Mouse (Mus musculus) MEL (cell line): ENCODE measurements around the gene Rerg. TPM values are rescaled to one million over a fixed set of nuclear protein-coding genes. Genes with fewer than 3 reads are reported as not detected.

Source experiments
- DNase-seq: peaks from one replicate; pipeline ENCODE4 v3.0.0; 2011; ENCODE audit warnings: low read depth, low spot score
- H3K27ac ChIP-seq: 2 replicates; pipeline ENCODE4 v1.5.1; 2012; ENCODE audit warnings: low read depth, mild to moderate bottlenecking, control low read depth, low read length, moderate library complexity; ENCODE audit not compliant: control insufficient read depth
- H3K27me3 ChIP-seq, 2 experiments: fragments of 150-350 bp in 1 of 2; sonication (generic) in 1 of 2; 2 replicates each; pipeline ENCODE4 v1.6.1; 2012; ENCODE audit warnings: low read length in 2 of 2, mild to moderate bottlenecking in 2 of 2, improper control_type of control experiment in 1 of 2, moderate library complexity in 1 of 2; ENCODE audit not compliant: insufficient read depth in 2 of 2, control insufficient read depth in 1 of 2
- H3K36me3 ChIP-seq, 2 experiments: 2 replicates each; pipeline ENCODE4 v1.6.1; 2012 to 2014; ENCODE audit warnings: low read length in 2 of 2, improper control_type of control experiment in 1 of 2, inconsistent platforms in 1 of 2, mild to moderate bottlenecking in 1 of 2; ENCODE audit not compliant: insufficient read depth in 2 of 2, control insufficient read depth in 1 of 2
- H3K4me1 ChIP-seq, 2 experiments: fragments of 150-350 bp in 1 of 2; sonication (generic) in 1 of 2; 2 replicates each; pipeline ENCODE4 v1.6.1; 2012; ENCODE audit warnings: low read length in 2 of 2, improper control_type of control experiment in 1 of 2, mild to moderate bottlenecking in 1 of 2; ENCODE audit not compliant: insufficient read depth in 2 of 2, control insufficient read depth in 1 of 2
- H3K4me3 ChIP-seq, 2 experiments: fragments of 150-350 bp in 1 of 2; sonication (generic) in 1 of 2; 2 replicates each; pipeline ENCODE4 v1.5.1; 2012; ENCODE audit warnings: low read depth in 2 of 2, low read length in 2 of 2, mild to moderate bottlenecking in 2 of 2, moderate library complexity in 2 of 2, control low read depth in 1 of 2, improper control_type of control experiment in 1 of 2; ENCODE audit not compliant: control insufficient read depth in 1 of 2, insufficient read depth in 1 of 2
- H3K79me2 ChIP-seq: 2 replicates; pipeline ENCODE4 v1.6.1; 2012; ENCODE audit warnings: mild to moderate bottlenecking, low read length, moderate library complexity; ENCODE audit not compliant: control insufficient read depth, poor library complexity, insufficient read depth
- H3K9ac ChIP-seq: 2 replicates; pipeline ENCODE4 v1.6.1; 2012; ENCODE audit warnings: low read depth, mild to moderate bottlenecking, control low read depth, low read length, moderate library complexity; ENCODE audit not compliant: control insufficient read depth, poor library complexity, severe bottlenecking
- H3K9me3 ChIP-seq: fragments of 150-350 bp; sonication (generic); replicated peaks from 2 replicates; pipeline ENCODE4 v1.6.1; 2012; ENCODE audit warnings: mild to moderate bottlenecking, low read length, improper control_type of control experiment, moderate library complexity; ENCODE audit not compliant: insufficient read depth
- BHLHE40 ChIP-seq: IDR thresholded peaks from 2 replicates; pipeline ENCODE4 v1.6.1; 2012; ENCODE audit warnings: low read depth, mild to moderate bottlenecking, inconsistent platforms, low read length, improper control_type of control experiment, borderline replicate concordance
- ELF1 ChIP-seq: IDR thresholded peaks from 2 replicates; pipeline ENCODE4 v1.6.1; 2014; ENCODE audit warnings: low read depth, mild to moderate bottlenecking, inconsistent platforms, low read length, improper control_type of control experiment, moderate library complexity
- EP300 ChIP-seq, 2 experiments: IDR thresholded peaks; 2 replicates each; pipeline ENCODE4 v1.6.1; 2011; ENCODE audit warnings: improper control_type of control experiment in 2 of 2, low read length in 2 of 2, low read depth in 1 of 2, mild to moderate bottlenecking in 1 of 2
- GABPA ChIP-seq: IDR thresholded peaks from 2 replicates; pipeline ENCODE4 v1.6.1; 2012; ENCODE audit warnings: low read depth, mild to moderate bottlenecking, inconsistent platforms, low read length, improper control_type of control experiment, moderate library complexity
- KAT2A ChIP-seq: conservative IDR thresholded peaks from 2 replicates; pipeline ENCODE4 v1.6.1; 2012; ENCODE audit warnings: low read depth, low read length, improper control_type of control experiment, inconsistent platforms
- MAFK ChIP-seq: IDR thresholded peaks from 2 replicates; pipeline ENCODE4 v1.6.1; 2011; ENCODE audit warnings: low read depth, mild to moderate bottlenecking, low read length, improper control_type of control experiment, borderline replicate concordance
- MAZ ChIP-seq: IDR thresholded peaks from 2 replicates; pipeline ENCODE4 v1.6.1; 2012; ENCODE audit warnings: low read depth, mild to moderate bottlenecking, inconsistent platforms, low read length, improper control_type of control experiment
- MXI1 ChIP-seq: IDR thresholded peaks from 2 replicates; pipeline ENCODE4 v1.6.1; 2011; ENCODE audit warnings: mild to moderate bottlenecking, low read depth, low read length, improper control_type of control experiment
- MYB ChIP-seq: IDR thresholded peaks from 2 replicates; pipeline ENCODE4 v1.6.1; 2011; ENCODE audit warnings: mild to moderate bottlenecking, low read depth, low read length, improper control_type of control experiment
- MYC ChIP-seq: IDR thresholded peaks from 2 replicates; pipeline ENCODE4 v1.6.1; 2011; ENCODE audit warnings: low read depth, mild to moderate bottlenecking, low read length, improper control_type of control experiment, moderate library complexity
- RCOR1 ChIP-seq: IDR thresholded peaks from 2 replicates; pipeline ENCODE4 v1.6.1; 2012; ENCODE audit warnings: low read depth, mild to moderate bottlenecking, inconsistent platforms, low read length, improper control_type of control experiment
- SIN3A ChIP-seq: IDR thresholded peaks from 2 replicates; pipeline ENCODE4 v1.6.1; 2012; ENCODE audit warnings: low read length, improper control_type of control experiment, inconsistent platforms
- SMC3 ChIP-seq: IDR thresholded peaks from 2 replicates; pipeline ENCODE4 v1.6.1; 2011; ENCODE audit warnings: low read depth, low read length, improper control_type of control experiment
- UBTF ChIP-seq: IDR thresholded peaks from 2 replicates; pipeline ENCODE4 v1.6.1; 2012; ENCODE audit warnings: low read depth, mild to moderate bottlenecking, inconsistent platforms, low read length, improper control_type of control experiment, moderate library complexity, borderline replicate concordance; ENCODE audit not compliant: insufficient read depth
- USF2 ChIP-seq, 2 experiments: IDR thresholded peaks; 2 replicates each; pipeline ENCODE4 v1.6.1; 2011 to 2012; ENCODE audit warnings: improper control_type of control experiment in 2 of 2, low read length in 2 of 2, borderline replicate concordance in 1 of 2, inconsistent platforms in 1 of 2, low read depth in 1 of 2, mild to moderate bottlenecking in 1 of 2; ENCODE audit not compliant: insufficient read depth in 1 of 2
- ZC3H11A ChIP-seq: IDR thresholded peaks from 2 replicates; pipeline ENCODE4 v1.6.1; 2012; ENCODE audit warnings: low read depth, mild to moderate bottlenecking, inconsistent platforms, low read length, improper control_type of control experiment
- ZKSCAN1 ChIP-seq: IDR thresholded peaks from 2 replicates; pipeline ENCODE4 v1.6.1; 2012; ENCODE audit warnings: low read depth, mild to moderate bottlenecking, inconsistent platforms, low read length, improper control_type of control experiment, moderate library complexity
- polyA plus RNA-seq, 2 experiments: library from polyadenylated mRNA; stranded (reverse) in 1 of 2; unstranded in 1 of 2; fragments of >175 nt in 1 of 2; fragments of >200 nt in 1 of 2; gene quantifications; 2 replicates each; pipeline versions ENCODE4 v1.2.1 to v1.2.4; 2012; ENCODE audit warnings: low replicate concordance in 2 of 2, low read depth in 1 of 2; ENCODE audit not compliant: insufficient read length in 2 of 2, insufficient read depth in 1 of 2, missing spikeins in 1 of 2
- total RNA-seq: library from RNA; depleted of rRNA; stranded (reverse); fragments of 300-350 nt; gene quantifications from 2 replicates; pipeline ENCODE4 v1.2.3, GENCODE M21; 2012

Rerg gene
- total and polyA plus RNA-seq, 3 experiments, result not detected

DNA sequence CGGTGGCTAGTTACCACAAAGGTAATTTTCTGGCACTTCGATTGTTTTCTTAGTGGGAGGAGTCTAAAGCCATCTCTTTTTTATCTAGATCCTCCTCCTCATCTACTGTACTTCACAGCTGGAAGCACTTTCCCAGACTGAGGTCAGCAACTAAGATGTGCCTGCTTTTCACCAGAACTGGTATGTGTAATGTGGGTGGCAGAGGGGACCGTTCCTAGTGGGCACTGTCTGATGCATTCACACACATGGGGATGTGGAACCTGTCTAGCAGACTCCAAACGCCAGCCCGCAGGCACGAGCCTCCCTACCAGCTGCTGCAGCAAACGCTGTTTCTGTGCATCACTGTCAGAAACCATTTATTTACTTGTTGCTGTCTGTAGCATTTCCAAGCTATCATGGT is 31.3 kb upstream of the Rerg start:
- no peaks in the 10 kb centered on the region for H3K36me3 ChIP-seq
- DNase-seq, result no peak
- no peaks in the 10 kb centered on the region for H3K27me3 ChIP-seq
- no peak overlapping the region for H3K27ac ChIP-seq
- no peak overlapping the region for H3K9ac ChIP-seq
- no peaks in the 10 kb centered on the region for H3K79me2 ChIP-seq
- no peaks in the 10 kb centered on the region for H3K4me1 ChIP-seq
- no peak overlapping the region for H3K4me3 ChIP-seq
- H3K9me3 ChIP-seq, result no peaks in the 10 kb centered on the region
- no peak for TF ChIP-seq MYB
- TF ChIP-seq USF2 (IDR thresholded peaks at IDR 0.05; ENCODE audit: borderline replicate concordance in 1 of 2, insufficient read depth in 1 of 2, low read depth in 1 of 2, low read length in 2 of 2), result no peak
- no peak for TF ChIP-seq SIN3A
- no peak for TF ChIP-seq UBTF
- TF ChIP-seq ZKSCAN1, result no peak
- TF ChIP-seq MAZ, result no peak
- no peak for TF ChIP-seq ZC3H11A
- TF ChIP-seq KAT2A, result no peak

DNA sequence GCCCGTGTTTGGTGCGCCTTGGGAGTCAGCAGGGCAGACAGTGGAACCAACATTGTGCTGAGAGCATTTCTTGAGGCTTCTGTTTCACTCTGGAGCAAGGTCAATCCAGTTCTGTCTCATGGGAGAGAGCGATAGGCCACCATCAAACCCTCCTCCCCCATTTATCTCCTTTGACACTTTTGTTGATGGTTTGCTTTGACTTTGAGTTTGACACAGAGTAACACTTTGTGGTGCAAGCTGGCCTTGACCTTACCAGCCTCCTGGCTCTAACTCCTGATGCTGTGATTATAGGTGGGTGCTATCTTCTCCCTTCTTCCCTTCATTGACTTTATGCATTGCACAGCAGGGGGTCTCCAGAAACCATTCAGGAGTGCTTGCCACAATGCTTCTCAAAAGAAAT is 30.9 kb upstream of the Rerg start:
- Histone ChIP-seq H3K79me2 (no peaks in the 10 kb centered on the region), H3K9me3 (no peaks in the 10 kb centered on the region), H3K27me3 (no peaks in the 10 kb centered on the region), H3K4me3 (no peak overlapping the region), H3K27ac (no peak overlapping the region), H3K4me1 (no peaks in the 10 kb centered on the region), H3K36me3 (no peaks in the 10 kb centered on the region), H3K9ac (no peak overlapping the region)
- TF ChIP-seq SIN3A (no peak), MYB (no peak), ELF1 (no peak), MYC (no peak), ZKSCAN1 (no peak), BHLHE40 (no peak), MXI1 (no peak), KAT2A (no peak), GABPA (no peak), SMC3 (no peak), RCOR1 (no peak), MAFK (no peak), EP300 (IDR thresholded peaks at IDR 0.05; ENCODE audit: low read depth in 1 of 2, low read length in 2 of 2) (no peak), MAZ (no peak)
- no peak for DNase-seq
